Mouse (Mus musculus) adrenal gland, adult 18-20 months (tissue): ENCODE measurements at regions not wholly inside any gene's neighbourhood (a gene's known extent, or its start where the extent isn't known, plus 50 kb on each side); places are given as distances from the start of the nearest gene placed in this dataset.
"Not testable (repeated sequence)": the region's sequence is repeated elsewhere in the genome, so short reads cannot be mapped to it uniquely, and the experiment has no call there.

Experiments
- DNase-seq, 2 experiments: peaks; one replicate each; pipeline ENCODE4 v3.0.0; 2021 to 2022; ENCODE audit warnings: low spot score in 2 of 2

- DNase-seq, result not testable (repeated sequence)
These were observed 62.4 kb upstream of the Tgm3 start for GRCm38 (mm10) chr2:129949786-129950185.

- no peak for DNase-seq
These were observed 59.7 kb upstream of the Tgm3 start for GRCm38 (mm10) chr2:129952486-129952885.

GRCm38 (mm10) chr2:129955260-129955691 is 56.9 kb upstream of the Tgm3 start:
- DNase-seq, result peak in 1 of 2 experiments; percentile 28

GRCm38 (mm10) chr2:129958120-129958519 is 54.0 kb upstream of the Tgm3 start:
- no peak for DNase-seq

DNA sequence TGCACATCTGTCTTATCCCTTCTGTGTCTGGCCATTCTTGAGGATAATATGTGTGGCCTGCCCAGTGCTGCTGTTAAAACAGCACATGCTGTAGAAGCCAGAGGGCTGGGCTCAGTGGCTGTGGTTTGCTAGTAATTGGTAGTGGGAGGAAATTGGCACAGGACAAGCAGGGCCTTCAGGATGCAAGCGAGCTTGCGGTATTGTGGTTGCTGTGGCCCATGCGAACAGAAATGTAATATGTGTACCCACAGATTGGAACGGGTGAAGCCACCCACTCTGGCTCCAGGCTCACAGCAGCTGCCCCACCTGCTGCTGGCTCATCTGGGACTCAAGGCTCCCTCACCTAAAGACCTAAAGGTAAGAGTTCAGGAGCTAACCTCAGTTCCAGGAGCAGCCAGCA is 51.8 kb upstream of the Tgm3 start:
- DNase-seq, result no peak

DNA sequence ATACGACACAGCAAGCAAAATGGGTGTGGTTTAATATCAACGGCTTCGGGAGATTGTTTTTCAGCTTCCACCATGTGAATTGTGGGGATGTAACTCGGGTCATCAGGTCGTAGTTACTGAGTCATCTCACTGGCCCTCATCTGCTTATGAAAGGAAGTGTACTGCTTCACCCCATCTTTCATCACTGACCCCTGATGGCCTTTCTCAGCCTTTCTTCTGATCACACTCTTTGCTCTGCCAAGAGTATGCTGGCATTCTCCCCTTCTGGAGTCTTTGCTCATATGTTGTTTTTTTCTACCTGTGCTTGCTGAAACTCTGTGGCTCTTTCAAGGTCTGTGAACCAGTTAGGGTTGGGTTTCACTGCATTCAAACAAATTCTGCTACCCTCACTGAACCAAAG is 50.6 kb upstream of the Tgm3 start:
- DNase-seq, result no peak
